Mouse (Mus musculus): ENCODE results near the gene Abcb8. TPM values are rescaled to one million over a fixed set of nuclear protein-coding genes. Genes with fewer than 3 reads are reported as not detected.

Abcb8 gene
- polyA plus RNA-seq, 1 experiment from 2014 or later: 58.1 TPM

GRCm38 (mm10) chr5:24400911-24401605 is 7.6 kb downstream of the Abcb8 start:
- no peak overlapping the region for H3K27ac ChIP-seq (ENCODE audit: low read length)
- no peaks in the 10 kb centered on the region for H3K9me3 ChIP-seq (ENCODE audit: control insufficient read depth, low read length)
- 94% methylated on average over 5 of the region's 5 CpGs for WGBS
- peaks cover 4% of the 10 kb centered on the region; the same call in 1 of the 2 replicates for H3K36me3 ChIP-seq (ENCODE audit: control insufficient read depth, insufficient read depth)
- no peak overlapping the region for H3K4me2 ChIP-seq (ENCODE audit: low read length)
- no peak overlapping the region for H3K4me3 ChIP-seq (replicated peaks; ENCODE audit: low read length)
- no peak for ATAC-seq
- no peak overlapping the region for H3K9ac ChIP-seq (replicated peaks; ENCODE audit: low read depth, low read length)
- H3K4me1 ChIP-seq (replicated peaks; ENCODE audit: control insufficient read depth, insufficient read depth, low read length): no peaks in the 10 kb centered on the region
- H3K27me3 ChIP-seq (replicated peaks; ENCODE audit: control insufficient read depth, insufficient read depth, low read length): no peaks in the 10 kb centered on the region

GRCm38 (mm10) chr5:24401969-24402368 is 8.5 kb downstream of the Abcb8 start:
- WGBS: 67% methylated on average over 9 of the region's 9 CpGs
- Histone ChIP-seq H3K27ac (ENCODE audit: low read length) (no peak overlapping the region), H3K36me3 (ENCODE audit: control insufficient read depth, insufficient read depth) (peaks cover 4% of the 10 kb centered on the region; the same call in 1 of the 2 replicates), H3K4me1 (replicated peaks; ENCODE audit: control insufficient read depth, insufficient read depth, low read length) (no peaks in the 10 kb centered on the region), H3K4me3 (replicated peaks; ENCODE audit: low read length) (no peak overlapping the region), H3K27me3 (replicated peaks; ENCODE audit: control insufficient read depth, insufficient read depth, low read length) (no peaks in the 10 kb centered on the region), H3K4me2 (ENCODE audit: low read length) (no peak overlapping the region), H3K9ac (replicated peaks; ENCODE audit: low read depth, low read length) (no peak overlapping the region), H3K9me3 (ENCODE audit: control insufficient read depth, low read length) (no peaks in the 10 kb centered on the region)
- no peak for ATAC-seq

GRCm38 (mm10) chr5:24404594-24405360 is 11.3 kb downstream of the Abcb8 start:
- Histone ChIP-seq H3K4me1 (replicated peaks; ENCODE audit: control insufficient read depth, insufficient read depth, low read length) (no peaks in the 10 kb centered on the region), H3K4me3 (replicated peaks; ENCODE audit: low read length) (no peak overlapping the region), H3K9me3 (ENCODE audit: control insufficient read depth, low read length) (no peaks in the 10 kb centered on the region), H3K27me3 (replicated peaks; ENCODE audit: control insufficient read depth, insufficient read depth, low read length) (no peaks in the 10 kb centered on the region), H3K27ac (ENCODE audit: low read length) (no peak overlapping the region), H3K9ac (replicated peaks; ENCODE audit: low read depth, low read length) (no peak overlapping the region), H3K4me2 (ENCODE audit: low read length) (no peak overlapping the region), H3K36me3 (ENCODE audit: control insufficient read depth, insufficient read depth) (peaks cover 4% of the 10 kb centered on the region; the same call in 1 of the 2 replicates)
- ATAC-seq: no peak
- 83% methylated on average over 6 of the region's 6 CpGs for WGBS

GRCm38 (mm10) chr5:24405389-24405876 is 12.0 kb downstream of the Abcb8 start:
- no peaks in the 10 kb centered on the region for H3K9me3 ChIP-seq (ENCODE audit: control insufficient read depth, low read length)
- no peak overlapping the region for H3K27ac ChIP-seq (ENCODE audit: low read length)
- H3K4me2 ChIP-seq (ENCODE audit: low read length): no peak overlapping the region
- no peaks in the 10 kb centered on the region for H3K27me3 ChIP-seq (replicated peaks; ENCODE audit: control insufficient read depth, insufficient read depth, low read length)
- H3K36me3 ChIP-seq (ENCODE audit: control insufficient read depth, insufficient read depth): peaks cover 4% of the 10 kb centered on the region; the same call in 1 of the 2 replicates
- 69% methylated on average over 3 of the region's 3 CpGs for WGBS
- H3K4me3 ChIP-seq (replicated peaks; ENCODE audit: low read length): no peak overlapping the region
- H3K4me1 ChIP-seq (replicated peaks; ENCODE audit: control insufficient read depth, insufficient read depth, low read length): no peaks in the 10 kb centered on the region
- ATAC-seq: no peak
- no peak overlapping the region for H3K9ac ChIP-seq (replicated peaks; ENCODE audit: low read depth, low read length)

DNA sequence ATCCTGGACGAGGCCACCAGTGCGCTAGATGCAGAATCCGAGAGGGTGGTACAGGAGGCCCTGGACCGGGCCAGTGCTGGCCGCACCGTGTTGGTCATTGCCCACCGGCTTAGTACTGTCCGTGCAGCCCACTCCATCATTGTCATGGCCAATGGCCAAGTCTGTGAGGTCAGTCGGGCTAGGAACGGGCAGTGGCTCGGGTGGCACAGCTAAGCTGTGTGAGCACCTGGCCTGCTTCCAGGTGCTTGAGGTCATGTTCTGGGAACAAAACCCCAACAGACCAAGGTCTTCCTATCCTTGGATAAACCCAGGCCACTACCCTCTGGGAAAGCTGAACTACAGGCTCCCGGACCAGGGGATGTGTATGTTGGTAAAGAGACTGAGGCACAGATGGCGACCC is 15.2 kb downstream of the Abcb8 start:
- no peak overlapping the region for H3K4me3 ChIP-seq (replicated peaks; ENCODE audit: low read length)

DNA sequence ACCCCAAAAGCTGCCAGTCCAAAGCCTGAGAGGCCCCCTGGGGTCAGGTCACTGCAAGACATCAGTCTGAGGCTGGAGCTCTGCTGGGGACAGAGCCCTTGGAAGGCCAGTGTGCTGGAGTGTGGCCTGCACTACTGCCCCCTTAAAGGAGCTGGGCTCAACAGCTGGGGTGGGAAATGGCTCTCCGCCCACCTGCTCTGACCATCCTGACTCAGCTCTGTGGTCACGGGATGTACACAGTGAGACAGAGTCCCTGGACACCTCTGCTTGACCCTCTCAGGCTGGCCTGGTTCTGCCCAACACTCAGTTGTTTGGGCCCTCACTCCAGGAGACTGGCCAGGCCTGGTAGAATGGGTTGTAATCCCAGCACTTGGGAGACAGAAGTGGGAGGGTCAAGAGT is 16.0 kb downstream of the Abcb8 start:
- Histone ChIP-seq H3K9me3 (ENCODE audit: control insufficient read depth, low read length) (no peaks in the 10 kb centered on the region), H3K4me3 (replicated peaks; ENCODE audit: low read length) (no peak overlapping the region), H3K36me3 (ENCODE audit: control insufficient read depth, insufficient read depth) (no peaks in the 10 kb centered on the region), H3K27ac (ENCODE audit: low read length) (no peak overlapping the region), H3K4me2 (ENCODE audit: low read length) (no peak overlapping the region), H3K27me3 (replicated peaks; ENCODE audit: control insufficient read depth, insufficient read depth, low read length) (no peaks in the 10 kb centered on the region), H3K9ac (replicated peaks; ENCODE audit: low read depth, low read length) (no peak overlapping the region), H3K4me1 (replicated peaks; ENCODE audit: control insufficient read depth, insufficient read depth, low read length) (no peaks in the 10 kb centered on the region)
- ATAC-seq: no peak
- 91% methylated on average over 2 of the region's 2 CpGs for WGBS

More for the DNA sequence above, 15.2 kb downstream of the Abcb8 start:
- Histone ChIP-seq H3K9ac (replicated peaks; ENCODE audit: low read depth, low read length) (no peak overlapping the region), H3K36me3 (ENCODE audit: control insufficient read depth, insufficient read depth) (no peaks in the 10 kb centered on the region; the same call in 1 of the 2 replicates), H3K4me1 (replicated peaks; ENCODE audit: control insufficient read depth, insufficient read depth, low read length) (no peaks in the 10 kb centered on the region), H3K27me3 (replicated peaks; ENCODE audit: control insufficient read depth, insufficient read depth, low read length) (no peaks in the 10 kb centered on the region), H3K4me2 (ENCODE audit: low read length) (no peak overlapping the region), H3K27ac (ENCODE audit: low read length) (no peak overlapping the region), H3K9me3 (ENCODE audit: control insufficient read depth, low read length) (no peaks in the 10 kb centered on the region)
- WGBS: 88% methylated on average over 13 of the region's 13 CpGs
- no peak for ATAC-seq

GRCm38 (mm10) chr5:24412063-24412462 is 18.6 kb downstream of the Abcb8 start:
- ATAC-seq: no peak
- Histone ChIP-seq H3K9me3 (ENCODE audit: control insufficient read depth, low read length) (no peaks in the 10 kb centered on the region), H3K4me3 (replicated peaks; ENCODE audit: low read length) (no peak overlapping the region), H3K36me3 (ENCODE audit: control insufficient read depth, insufficient read depth) (no peaks in the 10 kb centered on the region), H3K27ac (ENCODE audit: low read length) (no peak overlapping the region), H3K9ac (replicated peaks; ENCODE audit: low read depth, low read length) (no peak overlapping the region), H3K4me1 (replicated peaks; ENCODE audit: control insufficient read depth, insufficient read depth, low read length) (peaks cover 7% of the 10 kb centered on the region), H3K4me2 (ENCODE audit: low read length) (no peak overlapping the region), H3K27me3 (replicated peaks; ENCODE audit: control insufficient read depth, insufficient read depth, low read length) (no peaks in the 10 kb centered on the region)
- WGBS: 90% methylated on average over 2 of the region's 2 CpGs

DNA sequence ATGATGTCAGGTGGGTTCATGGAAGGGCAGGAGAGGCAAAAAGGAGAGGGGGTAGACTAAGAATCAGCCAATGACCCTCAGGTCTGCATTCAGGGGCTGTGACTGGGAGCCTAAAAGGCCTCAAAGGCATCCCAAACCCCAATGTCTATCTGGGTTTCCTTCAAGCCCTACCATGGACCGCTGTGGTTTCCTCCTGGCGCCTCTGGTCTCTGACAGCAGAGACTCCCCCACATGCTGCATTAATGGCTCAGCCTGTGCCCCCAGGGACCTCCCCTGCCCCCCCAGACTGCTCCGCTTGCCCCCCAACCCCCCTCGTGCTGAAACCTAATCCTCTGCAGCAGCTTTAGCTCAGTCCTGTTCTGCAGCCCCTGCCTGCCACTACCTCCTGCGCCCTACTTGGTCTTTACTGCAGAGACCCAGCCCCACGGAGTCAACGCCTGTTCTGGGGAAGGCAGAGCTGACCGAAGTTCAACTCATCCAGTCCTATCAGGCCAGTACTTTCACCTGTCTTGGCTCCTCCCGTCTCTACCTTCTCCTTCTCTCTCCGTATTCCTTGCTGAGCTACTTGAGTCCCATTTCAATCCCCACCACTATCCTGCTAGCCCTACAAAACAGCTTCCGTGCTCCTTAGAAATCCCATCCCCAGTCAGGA is 19.7 kb downstream of the Abcb8 start, which contains the start of gene Asic3:
Gene Asic3 (plus strand): TSS at position 351 of the 652 bp plus-strand sequence.
- Histone ChIP-seq H3K4me3 (replicated peaks; ENCODE audit: low read length) (no peak within 1 kb of the TSS), H3K27ac (ENCODE audit: low read length) (no peak within 1 kb of the TSS), H3K36me3 (ENCODE audit: control insufficient read depth, insufficient read depth) (no peaks in the 10 kb centered on the region), H3K4me1 (replicated peaks; ENCODE audit: control insufficient read depth, insufficient read depth, low read length) (peaks cover 7% of the 10 kb centered on the region), H3K4me2 (ENCODE audit: low read length) (no peak within 1 kb of the TSS), H3K9me3 (ENCODE audit: control insufficient read depth, low read length) (no peaks in the 10 kb centered on the region), H3K27me3 (replicated peaks; ENCODE audit: control insufficient read depth, insufficient read depth, low read length) (no peaks in the 10 kb centered on the region), H3K9ac (replicated peaks; ENCODE audit: low read depth, low read length) (no peak within 1 kb of the TSS)
- no peak for ATAC-seq
- WGBS: 53% methylated on average over 11 of the region's 11 CpGs

DNA sequence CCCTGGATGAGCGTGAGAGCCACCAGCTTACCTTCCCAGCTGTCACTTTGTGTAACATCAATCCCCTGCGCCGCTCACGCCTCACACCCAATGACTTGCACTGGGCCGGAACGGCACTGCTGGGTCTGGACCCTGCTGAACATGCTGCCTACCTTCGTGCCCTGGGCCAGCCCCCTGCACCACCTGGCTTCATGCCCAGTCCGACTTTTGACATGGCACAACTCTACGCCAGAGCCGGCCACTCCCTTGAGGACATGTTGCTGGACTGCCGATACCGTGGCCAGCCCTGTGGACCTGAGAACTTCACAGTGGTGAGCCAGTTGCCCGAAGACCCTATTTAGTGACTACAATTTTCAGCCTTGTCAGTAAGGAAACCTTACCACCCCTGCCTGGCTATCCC is 20.5 kb downstream of the Abcb8 start:
- Histone ChIP-seq H3K27ac (ENCODE audit: low read length) (no peak overlapping the region), H3K9ac (replicated peaks; ENCODE audit: low read depth, low read length) (no peak overlapping the region), H3K4me1 (replicated peaks; ENCODE audit: control insufficient read depth, insufficient read depth, low read length) (peaks cover 7% of the 10 kb centered on the region), H3K27me3 (replicated peaks; ENCODE audit: control insufficient read depth, insufficient read depth, low read length) (no peaks in the 10 kb centered on the region), H3K9me3 (ENCODE audit: control insufficient read depth, low read length) (no peaks in the 10 kb centered on the region), H3K4me3 (replicated peaks; ENCODE audit: low read length) (no peak overlapping the region), H3K4me2 (ENCODE audit: low read length) (no peak overlapping the region), H3K36me3 (ENCODE audit: control insufficient read depth, insufficient read depth) (no peaks in the 10 kb centered on the region; the same call in 1 of the 2 replicates)
- no peak for ATAC-seq
- WGBS: 83% methylated on average over 13 of the region's 13 CpGs

All from forebrain, embryonic 16.5 days (tissue).